Mouse (Mus musculus) cerebellum, postnatal 36 days (tissue): ENCODE results near the gene Olfr212.
A peak's percentile ranks its signal among the peaks of the same experiment; 100 is the strongest.
"Not testable (repeated sequence)": the region's sequence is repeated elsewhere in the genome, so short reads cannot be mapped to it uniquely, and the experiment has no call there.

Source experiments
- DNase-seq, 2 experiments: peaks; one replicate each; pipeline ENCODE4 v3.0.0; 2021 to 2022; ENCODE audit warnings: mixed read lengths in 2 of 2

Olfr212 gene

DNA sequence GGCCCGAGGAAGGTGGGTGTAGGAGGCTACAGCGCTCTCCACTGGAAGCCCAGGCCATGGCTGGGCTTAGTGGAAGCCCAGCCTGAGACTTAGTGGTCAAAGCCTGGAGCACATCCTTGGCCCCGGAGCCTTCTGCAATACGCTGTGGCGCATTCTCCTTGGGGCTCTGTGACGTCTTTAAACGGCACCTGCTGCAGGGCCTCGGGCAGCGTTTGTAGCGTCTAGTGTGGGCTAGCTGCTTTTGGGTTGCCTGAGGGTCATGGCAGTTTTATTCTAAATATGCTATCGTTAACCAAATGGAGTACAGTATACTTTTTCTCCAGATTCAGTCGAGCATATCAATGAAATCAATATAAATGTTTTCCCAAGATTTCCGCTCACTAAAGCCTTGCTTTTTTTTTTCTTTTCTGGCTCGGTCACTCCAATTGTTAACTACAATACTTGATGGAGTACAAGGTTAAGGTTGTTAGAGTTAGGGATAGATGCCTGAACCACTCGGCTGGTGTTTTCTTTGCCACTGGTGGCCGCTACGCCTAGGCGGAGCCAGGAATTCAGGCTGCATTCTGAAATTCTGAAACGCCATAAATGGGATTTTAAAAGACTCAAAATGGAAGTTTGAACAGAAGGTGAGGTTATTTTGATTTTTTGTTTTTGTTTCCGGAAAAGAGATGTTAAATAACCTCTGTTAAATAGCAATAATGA lies at the start of gene Olfr212:
Gene Olfr212 (plus strand): TSS at position 215 of the 702 bp plus-strand sequence.
- not testable (repeated sequence) for DNase-seq

DNA sequence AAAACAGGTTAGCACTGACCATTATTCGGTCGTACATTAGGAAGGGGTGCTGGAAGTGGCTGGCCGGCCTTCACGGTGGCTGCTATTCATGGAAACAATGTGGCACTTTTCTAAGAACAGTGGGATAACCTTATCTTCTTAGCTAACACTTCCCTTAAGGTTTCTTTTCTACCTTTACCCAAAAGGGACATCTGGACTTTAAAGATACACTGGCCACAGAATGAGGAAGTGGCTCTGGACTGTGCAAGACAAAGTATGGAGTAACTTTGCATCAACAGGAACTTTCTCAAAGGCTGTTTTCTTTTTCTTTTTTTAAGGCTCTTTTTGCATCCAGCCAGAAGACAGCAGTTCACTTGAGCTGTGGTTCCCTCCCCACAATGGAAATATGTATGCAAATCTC lies 47.6 kb upstream of the Olfr212 start:
- DNase-seq: no peak

DNA sequence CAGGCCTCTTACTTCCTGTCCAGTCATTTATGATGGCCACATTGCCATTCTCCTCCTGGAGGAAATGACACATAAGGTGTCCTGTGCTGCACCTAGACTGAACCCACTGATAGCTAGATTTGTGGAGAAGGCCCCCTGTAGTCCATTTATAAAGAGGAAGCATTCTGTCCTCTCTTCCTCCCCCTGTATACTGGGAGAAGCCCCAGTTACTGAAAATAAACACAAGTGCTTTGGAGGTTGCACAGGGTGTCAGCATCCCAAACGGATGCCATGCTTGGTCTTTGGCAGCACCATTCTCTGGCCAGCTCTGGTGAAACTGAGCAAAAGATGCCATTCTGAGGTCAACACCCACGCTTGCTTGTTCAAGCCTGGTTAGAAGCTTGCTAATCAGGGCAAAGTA lies 47.1 kb upstream of the Olfr212 start:
- DNase-seq: no peak

DNA sequence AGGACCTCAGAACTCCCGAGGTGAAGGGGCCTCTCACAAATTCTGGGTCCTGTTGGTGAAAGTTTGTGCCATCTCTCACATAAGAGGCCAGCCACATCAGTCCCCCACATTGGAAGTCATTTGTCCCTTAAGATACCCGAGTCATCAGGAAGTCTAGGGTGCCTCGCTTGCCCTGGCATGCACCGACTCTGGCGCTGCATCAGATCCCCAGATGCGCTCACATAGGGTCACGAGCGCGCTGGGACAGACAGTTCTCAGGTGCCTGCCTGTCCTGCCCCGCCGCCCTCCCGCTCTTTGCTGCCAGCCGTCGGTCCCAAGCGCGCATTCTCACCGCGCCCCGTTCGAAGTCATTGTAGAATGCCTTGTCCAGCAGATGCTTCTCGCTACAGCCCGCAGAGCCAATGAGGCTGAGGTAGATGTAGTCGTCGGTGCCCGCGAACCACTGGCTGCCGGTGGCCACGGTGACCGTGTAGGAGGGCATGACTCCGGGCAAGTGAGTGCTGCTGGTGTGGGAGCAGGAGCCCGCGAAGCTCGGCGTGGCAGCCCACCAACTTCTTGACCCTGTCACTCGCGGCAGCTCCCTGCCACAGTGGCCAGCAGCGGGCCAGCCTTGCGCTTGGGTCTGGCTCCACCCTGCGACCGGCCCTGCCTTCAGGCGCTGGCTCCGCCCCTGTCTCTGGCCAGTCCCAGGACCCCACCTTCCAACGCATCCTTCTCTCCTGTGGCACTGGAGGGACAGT lies 45.6 kb upstream of the Olfr212 start, which contains the start of gene Alox5:
Gene Alox5 (minus strand): TSS at position 635 of the 740 bp plus-strand sequence.
- peak in 1 of 2 experiments; percentile 4 for DNase-seq

DNA sequence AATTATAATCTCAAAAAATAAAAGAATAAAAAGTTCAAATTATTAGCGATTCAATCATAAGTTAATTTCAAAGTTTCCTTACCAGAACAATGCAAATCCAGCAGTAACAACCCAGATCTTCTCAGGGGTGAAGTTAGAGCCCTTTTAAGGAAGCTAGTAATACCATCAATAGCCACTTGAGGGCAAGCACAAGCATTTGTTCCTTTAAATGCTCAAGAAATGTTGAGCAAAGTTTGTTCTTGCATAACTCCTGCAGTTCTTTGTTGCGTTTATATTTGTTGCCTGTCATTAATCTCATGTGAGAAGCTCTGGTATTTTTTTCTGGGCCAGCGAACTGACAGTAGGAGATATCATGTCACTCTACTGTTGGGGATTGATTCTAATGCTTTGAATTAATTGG lies 38.2 kb upstream of the Olfr212 start:
- no peak for DNase-seq

DNA sequence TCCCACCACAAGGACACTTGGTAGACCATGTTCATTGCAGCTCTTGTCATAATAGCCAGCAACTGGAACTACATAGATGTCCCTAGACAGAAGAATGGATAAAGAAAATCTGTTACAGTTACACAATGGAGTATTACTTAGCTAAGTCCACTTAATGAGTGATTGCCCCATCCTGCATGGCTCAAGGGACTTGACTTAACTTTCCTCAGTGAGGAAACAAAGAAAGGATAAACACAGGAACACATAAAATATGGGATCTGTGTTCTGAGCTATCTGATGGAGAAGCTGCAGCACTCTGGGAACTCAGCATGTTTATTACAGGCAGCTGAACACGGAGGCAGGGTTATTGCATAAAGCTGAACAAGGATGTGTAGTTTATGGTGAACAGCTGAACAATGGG lies 21.2 kb upstream of the Olfr212 start:
- DNase-seq: no peak

DNA sequence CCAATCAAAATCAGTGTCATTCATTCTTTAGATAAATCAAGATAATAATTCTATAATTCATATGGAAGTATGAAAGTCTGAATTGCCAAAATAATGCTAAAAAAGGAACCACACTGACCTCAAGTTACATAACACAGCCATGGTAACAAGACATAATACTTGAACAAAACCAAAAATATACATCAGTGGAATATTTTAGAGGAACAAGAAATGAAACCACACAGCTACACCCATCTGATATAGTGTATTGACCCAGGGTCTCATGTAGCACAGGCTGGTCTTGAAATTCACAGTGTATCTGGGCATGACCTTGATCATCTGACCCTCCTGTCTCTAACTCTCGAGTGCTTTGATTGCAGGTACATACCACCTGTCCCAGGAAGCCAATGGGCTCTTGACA lies 19.5 kb upstream of the Olfr212 start:
- DNase-seq: no peak

DNA sequence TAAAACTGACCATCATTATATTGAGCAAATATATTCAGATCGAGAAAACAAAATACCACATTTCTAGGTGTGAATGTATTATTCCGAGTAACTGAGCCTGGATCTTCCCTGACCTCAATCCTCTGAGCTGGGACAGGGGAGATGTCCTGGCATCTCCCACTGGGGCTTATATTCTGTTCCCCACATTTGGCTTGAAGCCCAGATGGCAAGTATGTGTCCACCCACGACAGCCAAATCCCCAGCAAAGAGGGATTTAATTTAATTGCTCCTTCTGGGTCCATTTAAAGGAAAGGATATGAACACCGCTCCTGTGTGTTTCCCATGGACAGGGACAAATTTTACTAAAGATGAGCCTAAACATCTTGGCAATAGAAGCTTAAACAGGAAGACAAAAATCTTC lies 17.5 kb upstream of the Olfr212 start, which contains the start of gene Olfr211:
Gene Olfr211 (plus strand): TSS at position 301 of the 400 bp plus-strand sequence.
- DNase-seq: peak; percentile 3 to 7

DNA sequence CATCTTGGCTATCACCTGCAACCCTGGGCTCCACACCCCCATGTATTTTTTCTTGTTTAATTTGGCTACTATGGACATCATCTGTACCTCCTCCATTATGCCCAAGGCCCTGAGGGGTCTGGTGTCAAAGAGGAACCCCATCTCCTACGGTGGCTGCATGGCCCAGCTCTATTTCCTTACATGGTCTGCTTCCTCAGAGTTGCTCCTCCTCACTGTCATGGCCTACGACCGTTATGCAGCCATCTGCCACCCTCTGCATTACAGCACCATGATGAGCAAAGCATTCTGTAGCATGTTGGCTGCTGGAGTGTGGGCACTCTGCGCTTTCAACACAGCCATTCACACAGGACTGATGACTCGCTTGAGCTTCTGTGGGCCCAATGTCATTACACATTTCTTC lies 12.6 kb upstream of the Olfr212 start:
- no peak for DNase-seq

DNA sequence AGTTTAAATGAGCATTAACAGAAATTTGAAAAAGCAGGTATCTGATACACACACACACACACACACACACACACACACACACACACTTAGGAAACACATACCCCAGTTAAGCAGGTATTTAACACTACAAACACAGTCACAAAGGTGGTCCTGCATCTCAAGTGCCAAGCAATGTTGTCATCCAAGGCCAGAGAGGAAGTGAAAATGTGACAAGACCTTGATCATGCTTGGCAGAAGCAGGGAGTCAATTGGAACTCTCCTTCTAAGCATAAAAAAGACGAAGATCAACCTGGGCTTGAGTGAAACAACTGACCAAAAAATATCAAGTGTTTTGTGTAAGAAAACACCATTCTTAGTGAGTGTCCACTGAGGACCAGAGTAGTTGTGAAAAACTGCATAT lies 10.4 kb upstream of the Olfr212 start:
- DNase-seq: no peak

DNA sequence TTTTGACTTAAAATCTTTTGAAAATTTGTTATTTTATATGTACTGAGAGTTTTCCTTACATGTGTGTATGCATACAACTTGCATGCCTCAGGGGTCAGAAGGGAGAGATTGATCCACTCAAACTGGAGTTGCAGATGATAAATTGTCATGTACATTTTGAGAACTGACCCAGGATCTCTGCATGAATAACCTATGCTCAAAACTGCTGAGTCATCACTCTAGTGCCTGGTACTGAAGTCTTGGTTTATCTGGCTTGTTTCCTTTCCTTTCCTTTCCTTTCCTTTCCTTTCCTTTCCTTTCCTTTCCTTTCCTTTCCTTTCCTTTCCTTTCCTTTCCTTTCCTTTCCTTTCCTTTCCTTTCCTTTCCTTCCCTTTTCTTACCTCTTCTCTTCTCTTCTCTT lies 8.5 kb downstream of the Olfr212 start:
- DNase-seq: no peak

DNA sequence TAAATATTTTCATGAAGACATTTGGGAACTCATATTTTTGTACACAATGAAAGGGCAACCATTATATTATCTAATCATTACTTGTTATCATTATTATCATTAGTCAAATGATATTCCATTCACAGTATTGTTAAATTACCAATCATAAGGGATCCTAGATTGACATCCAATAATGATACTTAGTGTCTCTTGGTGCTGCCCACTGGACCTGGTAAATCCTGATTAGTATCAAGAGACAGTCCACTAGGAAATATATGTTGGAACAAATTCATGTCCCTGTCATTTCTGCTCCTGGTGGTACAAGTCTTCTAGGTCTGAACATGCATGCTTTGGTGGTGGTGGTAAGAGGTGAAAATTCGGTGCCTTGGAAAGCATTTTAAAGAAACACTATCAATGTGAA lies 31.8 kb downstream of the Olfr212 start, which contains the start of gene Olfr213:
Gene Olfr213 (plus strand): TSS at position 301 of the 400 bp plus-strand sequence.
- no peak for DNase-seq

DNA sequence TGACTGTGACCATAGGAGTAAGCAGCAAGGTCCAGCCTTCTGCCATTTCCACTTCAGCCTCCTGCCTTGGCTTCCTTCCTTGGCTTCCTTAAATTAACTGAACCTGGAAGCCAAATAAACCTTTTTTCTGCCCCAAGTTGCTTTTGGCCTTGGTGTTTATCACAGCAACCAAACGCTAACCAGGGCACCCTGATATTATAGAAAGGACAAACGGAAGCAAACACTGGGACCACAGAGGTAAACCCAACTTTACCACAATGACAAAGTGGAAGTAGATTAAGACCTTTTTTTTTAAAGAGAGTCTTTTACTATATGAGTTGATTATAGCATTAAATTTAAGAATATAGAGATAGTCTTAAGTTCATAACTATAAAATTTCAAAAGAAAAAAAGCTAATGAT lies 36.2 kb downstream of the Olfr212 start:
- DNase-seq: no peak

DNA sequence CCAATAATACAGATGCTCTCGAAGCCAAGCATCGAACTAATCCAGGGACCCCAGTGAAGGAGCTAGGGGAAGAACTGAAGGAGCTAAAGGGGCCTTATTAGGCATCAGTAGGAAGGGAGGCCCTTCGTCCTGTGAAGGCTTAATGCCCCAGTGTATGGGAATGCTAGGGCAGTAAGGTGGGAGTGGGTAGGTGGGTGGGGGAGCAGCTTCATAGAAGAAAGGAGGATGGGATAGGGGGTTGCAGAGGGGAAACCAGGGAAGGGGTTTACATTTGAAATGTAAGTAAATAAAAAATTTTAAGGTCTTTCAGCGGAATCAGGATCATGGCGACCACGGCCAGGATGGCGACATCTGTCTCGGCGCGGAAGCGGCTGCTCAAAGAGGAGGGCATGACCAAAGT lies 44.5 kb downstream of the Olfr212 start, which contains the start of gene Gm5580:
Gene Gm5580 (plus strand): TSS at position 301 of the 400 bp plus-strand sequence.
- DNase-seq: not testable (repeated sequence)

DNA sequence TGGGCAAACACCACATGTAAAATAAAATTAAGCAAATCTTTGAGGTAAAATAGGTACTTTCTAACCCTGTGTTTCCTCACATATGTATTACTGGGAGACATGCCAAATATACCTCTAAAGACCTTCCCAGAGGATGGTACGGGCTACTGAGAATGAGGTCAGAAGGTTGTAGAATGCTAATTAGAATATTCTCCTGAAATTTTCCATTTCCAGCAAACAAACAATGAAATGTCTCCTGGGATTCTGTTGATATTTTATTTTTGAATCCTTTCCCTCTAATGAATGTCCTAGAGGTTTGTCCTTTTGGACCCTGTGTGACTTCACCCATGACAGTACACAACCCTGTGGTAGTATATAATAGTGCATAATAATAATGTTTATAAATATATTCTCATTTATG lies 47.6 kb downstream of the Olfr212 start, which contains the start of gene Olfr214:
Gene Olfr214 (plus strand): TSS at position 301 of the 400 bp plus-strand sequence.
- DNase-seq: no peak

DNA sequence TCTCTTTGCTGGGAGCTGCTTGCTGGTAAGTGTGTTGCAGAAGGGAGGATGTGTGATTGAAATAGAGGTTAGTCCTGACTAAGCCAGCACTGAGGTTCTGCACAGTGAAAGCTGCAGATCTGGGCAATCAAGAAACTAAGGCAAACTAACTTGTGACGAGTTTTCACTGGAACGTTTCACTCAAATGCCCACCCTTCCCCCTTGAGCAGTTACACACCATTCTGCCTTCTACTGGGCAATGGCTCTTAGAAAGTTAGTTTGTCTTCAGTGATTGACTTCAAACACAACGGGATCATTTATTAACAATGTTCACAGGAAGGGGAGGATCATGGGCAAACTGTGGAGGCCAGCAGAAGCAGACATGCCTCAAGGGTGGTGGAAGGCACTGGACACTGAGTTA lies 48.6 kb downstream of the Olfr212 start:
- no peak for DNase-seq
